Mouse (Mus musculus) adrenal gland, postnatal 36 days (tissue): ENCODE measurements around the gene Gm21970. TPM values are rescaled to one million over a fixed set of nuclear protein-coding genes. Genes with fewer than 3 reads are reported as not detected.
"Not testable (repeated sequence)": the region's sequence is repeated elsewhere in the genome, so short reads cannot be mapped to it uniquely, and the experiment has no call there.

Source experiments
- DNase-seq, 2 experiments: peaks; one replicate each; pipeline ENCODE4 v3.0.0; 2021; ENCODE audit warnings: mixed read lengths in 1 of 2
- total RNA-seq, 2 experiments: library from RNA; stranded (reverse); gene quantifications; 2 replicates each; pipeline ENCODE4 v1.2.3; 2021

The Gm21970 gene
- total RNA-seq, 2 experiments from 2014 or later, result not detected

DNA sequence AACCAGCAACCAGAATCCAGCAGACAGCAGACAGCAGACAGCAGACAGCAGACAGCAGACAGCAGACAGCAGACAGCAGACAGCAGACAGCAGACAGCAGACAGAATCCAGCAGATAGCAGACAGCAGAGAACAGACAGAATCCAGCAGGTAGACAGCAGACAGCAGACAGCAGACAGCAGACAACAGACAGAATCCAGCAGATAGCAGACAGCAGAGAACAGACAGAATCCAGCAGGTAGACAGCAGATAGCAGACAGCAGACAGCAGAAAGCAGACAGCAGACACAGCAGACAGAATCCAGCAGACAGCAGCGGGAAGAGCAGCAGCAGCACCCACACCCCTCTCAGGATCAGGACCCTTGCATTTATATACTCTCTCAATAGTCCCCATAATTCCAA, 47.1 kb downstream of the Gm21970 start:
- DNase-seq, result not testable (repeated sequence)

DNA sequence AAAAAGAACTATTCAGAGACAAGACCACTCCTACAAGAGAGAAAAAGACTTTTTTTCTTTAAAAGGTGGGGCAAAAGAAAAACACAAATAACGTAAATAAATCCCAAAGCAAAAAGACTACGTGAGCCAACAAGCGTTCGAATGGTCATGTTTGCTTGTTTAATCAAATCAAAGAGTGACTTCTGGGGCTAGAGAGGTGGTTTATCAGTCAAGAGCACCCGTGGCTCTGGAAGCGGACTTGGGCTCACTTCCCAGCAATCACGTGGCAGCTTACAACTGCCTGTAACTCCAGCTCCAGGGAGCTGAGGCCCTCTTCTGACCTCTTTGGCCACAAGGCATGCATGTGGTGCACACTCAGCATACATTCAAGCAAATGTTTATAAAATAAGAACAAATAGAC, 49.8 kb downstream of the Gm21970 start:
- DNase-seq, result peak; percentile 80 to 82

DNA sequence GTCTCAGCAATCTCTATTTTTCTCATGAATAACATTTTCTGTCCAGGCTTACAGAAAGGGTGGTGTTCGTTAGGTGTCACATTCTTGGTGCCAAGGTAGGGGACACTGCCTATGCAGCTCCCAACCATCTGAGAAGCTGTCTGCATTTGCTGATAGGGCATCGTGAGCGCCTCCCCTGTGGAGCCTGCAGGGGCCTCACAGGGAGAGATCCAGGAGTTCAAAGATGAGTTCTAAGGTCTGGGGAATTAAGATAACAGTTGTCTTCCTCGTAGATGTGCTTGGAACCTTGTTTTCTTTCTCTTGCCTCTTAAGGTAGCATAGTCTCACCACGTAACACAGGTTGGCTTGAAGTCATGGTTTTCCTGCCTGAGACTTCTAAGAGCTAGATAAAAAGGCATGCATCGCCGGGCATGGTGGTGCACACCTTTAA, 50.3 kb downstream of the Gm21970 start:
- no peak for DNase-seq

DNA sequence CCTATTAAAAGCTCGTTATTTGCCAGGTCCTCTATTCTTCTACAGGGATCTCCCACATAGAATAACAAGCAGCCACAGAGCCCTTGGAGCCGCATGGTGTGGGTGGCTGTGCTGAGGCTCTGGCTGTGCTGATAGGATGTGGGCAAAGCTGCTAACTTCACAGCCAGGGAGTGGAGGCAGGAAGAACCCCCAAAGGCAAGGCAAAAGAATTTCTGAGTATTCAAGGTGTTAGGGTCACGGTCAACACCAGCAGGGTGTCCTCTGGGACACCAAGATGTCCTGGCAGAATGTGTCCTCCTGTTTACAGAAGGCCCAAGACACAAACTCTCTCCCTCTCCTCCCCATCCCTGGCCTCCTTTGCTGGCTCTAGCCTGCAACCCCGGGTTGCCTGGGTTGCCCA, 50.9 kb downstream of the Gm21970 start:
- DNase-seq, result no peak

DNA sequence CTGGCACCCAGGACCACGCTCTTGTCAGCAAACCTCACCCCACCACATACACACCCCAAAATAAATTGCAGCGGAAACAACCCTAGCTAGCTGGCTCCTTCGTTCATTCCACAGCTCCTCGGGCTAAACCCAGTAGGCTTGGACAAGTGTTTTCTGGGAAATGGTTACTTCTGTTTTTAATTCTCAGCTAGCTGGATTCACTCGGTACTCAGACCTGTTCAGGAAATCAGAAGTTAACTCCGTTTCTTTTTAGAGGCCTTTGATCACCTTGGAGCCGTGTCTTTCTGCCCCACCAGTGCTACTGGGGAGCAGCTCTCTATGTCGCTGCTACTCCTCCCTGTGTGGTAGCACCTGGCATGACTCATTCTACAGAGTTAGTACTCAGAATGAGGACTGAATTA, 51.7 kb downstream of the Gm21970 start:
- DNase-seq, result no peak

DNA sequence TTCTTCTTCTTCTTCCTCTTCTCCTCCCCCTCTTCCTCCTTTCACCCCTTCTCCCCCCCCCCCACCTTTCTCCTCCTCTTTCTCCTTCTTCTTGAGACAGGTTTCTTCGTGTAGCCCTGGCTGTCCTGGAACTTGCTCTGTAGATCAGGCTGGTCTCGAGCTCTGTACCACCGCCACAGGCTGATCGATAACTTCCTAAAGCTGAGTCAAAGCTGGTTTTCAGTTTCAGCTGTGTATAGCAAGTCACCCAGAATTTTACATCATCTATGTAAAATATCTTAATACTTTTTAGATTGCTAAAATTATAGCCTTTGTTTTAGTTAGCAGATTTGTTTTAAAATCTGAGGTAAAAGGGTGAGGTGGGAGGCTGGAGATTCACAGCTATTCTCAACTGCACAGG, 53.3 kb downstream of the Gm21970 start:
- DNase-seq, result no peak

DNA sequence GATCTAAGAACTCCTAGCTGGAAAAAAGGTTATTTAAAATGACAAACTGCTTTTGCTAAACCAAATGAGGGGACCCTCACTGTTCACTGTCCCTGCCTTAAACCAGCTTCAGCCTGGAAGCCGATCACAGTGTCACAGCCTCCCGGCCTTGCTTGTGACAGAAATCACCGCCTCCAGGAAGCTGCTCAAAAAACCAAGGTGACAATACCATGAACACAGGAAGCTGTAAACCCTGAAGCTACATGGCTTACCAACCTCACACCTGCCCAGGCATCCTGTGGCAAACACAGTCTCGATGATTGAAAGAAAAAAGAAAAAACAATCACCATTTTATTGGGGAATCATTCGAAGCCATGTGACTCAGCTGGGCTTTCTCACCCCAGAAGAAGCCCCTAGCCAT, 54.0 kb downstream of the Gm21970 start:
- DNase-seq, result no peak

DNA sequence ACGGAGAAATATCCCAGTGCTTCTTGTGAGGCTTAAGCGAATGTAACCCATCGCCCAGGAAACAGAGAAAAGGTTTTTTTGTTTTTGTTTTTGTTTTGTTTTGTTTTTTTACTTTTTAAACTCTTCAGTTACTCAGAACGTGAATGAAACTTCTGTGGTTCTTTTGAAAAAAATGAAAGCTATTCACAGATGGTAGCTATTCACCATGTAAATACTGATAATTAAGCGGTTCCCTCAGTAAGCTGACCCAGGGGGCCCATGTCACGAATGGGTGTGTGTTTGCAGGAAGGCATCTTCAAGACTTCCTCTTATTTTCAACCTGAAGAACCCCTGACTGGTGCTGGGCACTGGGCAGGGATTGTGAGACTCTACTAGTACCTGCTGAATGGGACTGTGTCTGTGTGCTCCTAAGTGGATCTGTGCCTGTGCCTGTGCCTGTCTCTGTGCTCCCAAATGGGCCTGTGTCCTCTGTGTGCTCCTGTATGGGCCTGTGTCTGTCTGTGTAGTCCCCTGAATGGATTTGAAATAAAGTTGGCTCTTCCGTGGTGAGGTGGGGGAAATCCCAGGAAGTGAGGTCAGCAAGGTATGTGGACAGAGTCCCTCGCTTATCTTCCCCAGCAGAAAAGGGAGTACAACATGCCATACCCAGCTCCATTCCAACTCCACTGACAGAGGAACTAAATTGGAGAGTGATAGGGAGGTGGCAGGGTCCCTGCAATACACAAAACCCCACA, 55.4 kb downstream of the Gm21970 start:
- DNase-seq, result no peak

DNA sequence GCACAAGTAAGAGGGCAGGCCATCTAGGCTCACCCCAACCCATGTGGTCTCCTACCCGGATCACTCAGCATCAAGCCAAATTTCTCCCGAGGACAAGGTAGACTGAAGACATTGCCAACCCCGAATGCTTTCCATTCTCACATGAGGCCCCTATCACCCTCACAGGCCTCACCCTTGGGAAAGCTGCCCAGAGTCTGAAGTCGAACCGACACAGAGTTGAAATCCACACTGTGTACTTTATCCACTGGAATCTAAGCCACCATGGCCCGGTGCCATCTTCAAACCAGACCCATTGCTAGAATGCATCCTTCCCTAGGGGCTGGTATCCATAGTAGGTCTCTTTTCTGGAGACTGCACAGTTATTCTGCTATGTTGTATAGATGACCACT, 56.0 kb downstream of the Gm21970 start:
- DNase-seq, result peak in 1 of 2 experiments; percentile 45

DNA sequence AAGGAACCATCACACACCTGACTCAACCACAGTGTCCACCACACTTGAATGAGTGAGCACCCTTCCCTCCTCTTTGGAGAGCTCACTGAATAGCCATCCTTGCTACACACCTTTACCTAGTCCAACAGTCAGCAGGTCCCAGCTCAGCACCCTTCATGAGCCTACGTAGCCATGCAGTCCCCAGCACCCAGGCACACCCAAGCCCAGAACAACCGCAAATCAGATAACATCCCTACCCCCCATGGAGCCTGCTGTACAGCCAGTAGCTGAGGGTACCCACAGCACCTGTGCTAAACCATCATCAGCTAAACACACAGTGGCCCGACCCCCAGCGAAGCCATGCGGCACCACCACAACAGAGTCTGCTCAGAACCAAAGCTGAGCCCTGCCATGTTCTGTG, 56.6 kb downstream of the Gm21970 start:
- DNase-seq, result no peak

DNA sequence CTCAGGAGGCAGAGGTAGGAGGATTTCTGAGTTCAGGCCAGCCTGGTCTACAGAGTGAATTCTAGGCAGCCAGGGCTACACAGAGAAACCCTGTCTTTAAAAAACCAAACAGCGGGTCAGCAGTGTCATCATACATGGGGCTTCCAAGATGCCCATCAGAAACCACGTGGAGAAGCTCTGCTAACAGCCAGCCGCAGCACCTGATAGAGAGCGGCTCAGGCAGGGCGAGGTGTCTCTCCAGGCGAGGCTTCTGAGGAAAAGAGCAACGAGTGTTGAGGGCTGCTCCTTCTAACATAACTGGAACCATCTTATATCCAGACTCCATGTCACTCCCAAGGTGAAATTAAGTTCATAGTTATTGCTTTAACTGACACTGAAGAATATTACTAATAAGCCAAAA, 57.4 kb downstream of the Gm21970 start:
- DNase-seq, result no peak

DNA sequence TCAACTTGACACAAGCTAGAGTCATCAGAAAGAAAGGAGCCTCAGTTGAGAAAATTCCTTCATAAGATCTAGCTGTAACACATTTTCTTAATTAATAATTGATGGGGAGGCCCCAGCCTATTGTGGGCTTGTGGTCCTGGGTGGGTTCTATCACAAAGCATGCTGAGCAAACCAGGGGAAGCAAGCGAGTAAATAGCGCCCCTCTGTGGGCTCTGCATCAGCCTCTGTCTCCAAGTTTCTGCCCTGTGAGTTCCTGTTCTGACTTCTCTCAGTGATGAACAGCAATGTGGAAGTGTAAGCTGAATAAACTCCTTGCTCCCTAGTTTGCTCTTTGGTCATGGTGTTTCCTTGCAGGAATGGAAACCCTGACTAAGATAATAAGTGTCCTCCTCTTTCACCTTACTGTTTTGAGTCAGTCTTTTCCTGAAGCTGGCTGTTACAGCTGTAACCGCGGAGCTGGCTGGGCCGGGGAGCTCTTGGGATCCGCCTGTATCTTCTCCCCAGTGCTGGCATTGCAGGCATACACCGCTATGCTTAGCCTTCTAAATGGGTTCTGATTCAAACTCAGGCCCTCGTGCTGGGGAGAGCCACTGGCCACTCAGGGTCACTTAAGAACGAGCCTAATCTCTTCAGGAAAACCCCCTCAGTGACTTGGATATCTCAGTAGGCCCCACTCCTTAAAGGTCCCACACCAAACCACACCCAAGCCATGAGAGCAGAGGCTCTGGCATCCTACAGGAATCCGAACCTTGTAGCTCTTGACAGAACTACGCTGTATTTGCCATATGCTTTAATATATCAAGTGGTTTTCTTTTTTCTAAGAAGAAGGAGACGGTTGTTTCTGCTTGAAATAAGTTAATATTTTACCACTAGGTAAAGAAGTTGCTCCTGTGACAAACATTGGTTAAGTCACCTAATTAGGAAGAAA, 58.9 kb downstream of the Gm21970 start:
- DNase-seq, result no peak

DNA sequence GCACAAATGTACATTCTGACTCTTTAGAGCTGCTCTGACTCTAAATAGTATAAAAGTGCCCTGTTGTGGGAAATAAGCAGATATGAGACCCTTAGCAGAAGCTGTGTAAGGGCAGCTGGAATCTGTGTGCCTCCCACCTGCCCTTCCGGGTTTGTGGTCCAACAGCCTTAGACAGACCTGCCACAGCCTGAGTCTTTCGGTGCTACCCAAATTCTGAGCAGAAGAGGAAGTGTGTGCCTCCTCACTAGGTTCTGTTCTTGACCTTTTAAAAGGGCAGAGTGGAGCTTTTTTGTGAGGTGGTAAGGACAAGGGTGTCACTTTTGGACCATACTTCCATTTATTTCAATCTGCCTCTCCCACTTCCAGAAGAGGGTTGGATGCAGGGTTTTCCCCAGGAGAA, 60.4 kb downstream of the Gm21970 start:
- no peak for DNase-seq

DNA sequence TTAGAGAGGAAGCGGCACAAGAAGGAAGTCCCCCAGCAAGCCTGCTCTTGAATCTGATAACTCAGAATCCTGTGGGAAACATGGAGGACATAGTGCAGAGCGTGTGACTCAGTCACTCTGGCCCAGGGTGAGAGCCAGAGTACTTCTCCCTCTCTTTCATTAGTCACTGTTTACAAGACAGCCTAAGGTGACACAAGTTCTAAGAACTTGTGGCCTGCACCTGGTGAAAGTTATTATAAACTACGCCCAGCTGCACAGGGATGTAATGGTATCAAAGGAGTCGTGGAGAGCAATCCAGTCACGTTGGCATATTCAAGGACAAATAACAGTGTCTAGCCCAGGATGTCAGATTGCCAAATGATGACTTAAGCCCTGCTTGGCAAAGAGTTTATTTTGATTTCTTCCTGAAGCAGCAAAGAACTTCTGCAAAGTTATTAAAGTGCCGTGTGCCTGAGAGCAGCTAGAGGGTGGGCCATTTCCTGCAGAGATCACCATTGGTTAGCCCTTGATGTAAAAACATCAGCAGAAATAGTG, 60.9 kb downstream of the Gm21970 start:
- DNase-seq, result peak; percentile 39 to 64

DNA sequence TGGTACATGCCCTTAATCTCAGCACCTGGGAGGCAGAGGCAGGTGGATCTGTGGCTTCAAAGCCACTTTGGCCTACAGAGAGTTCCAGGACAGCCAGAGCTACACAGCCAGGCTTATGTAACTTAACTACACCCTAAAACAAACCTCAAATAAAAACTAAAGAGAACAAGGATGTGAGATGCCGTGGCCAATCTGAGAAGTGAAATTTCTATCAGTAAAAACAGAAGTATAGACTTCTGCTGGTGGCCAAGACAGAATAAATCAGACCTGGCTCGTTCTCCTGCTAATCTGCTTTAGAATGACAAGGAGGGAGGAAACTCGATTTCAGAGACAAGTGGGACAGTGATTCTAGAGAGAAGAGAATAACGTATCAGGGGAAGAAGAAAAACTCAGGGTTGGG, 64.3 kb downstream of the Gm21970 start:
- DNase-seq, result no peak

DNA sequence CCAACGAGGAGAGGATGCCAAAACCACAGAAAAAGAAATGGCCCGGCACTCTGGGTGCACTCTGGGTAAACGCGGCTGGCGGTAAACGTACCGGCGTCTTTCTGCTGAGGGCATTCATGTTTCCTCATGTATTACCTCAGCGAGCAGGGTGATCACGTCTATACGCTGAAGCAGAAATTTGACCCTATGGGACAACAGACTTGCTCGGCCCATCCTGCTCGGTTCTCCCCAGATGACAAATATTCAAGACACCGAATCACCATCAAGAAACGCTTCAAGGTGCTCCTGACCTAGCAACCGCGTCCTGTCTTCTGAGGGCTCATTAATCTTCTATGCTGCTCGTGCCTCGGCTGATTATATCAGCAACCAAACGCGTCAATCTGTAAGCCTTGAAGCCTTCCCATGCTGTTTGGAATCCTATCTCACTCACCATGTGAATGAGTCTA, 66.8 kb downstream of the Gm21970 start:
- DNase-seq, result no peak

DNA sequence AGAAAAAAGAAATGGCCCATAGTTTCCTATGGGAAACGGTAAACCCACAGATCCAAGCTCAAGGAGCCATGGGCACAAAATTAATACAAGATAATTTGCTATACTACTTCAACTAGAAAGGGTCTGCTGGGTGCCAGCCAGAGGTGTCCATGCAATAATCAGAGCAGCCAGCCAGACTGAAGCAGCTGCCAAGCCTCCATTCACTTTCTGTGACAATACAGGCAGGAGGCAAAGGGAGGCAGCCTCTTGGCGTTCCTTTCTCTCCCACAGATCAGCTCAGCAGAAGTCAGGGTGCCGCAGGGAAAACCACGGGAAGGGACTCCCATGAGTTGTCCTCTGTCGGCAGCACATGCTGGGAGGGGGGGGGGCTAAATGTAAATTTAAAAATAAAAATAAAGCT, 67.5 kb downstream of the Gm21970 start:
- DNase-seq, result peak; percentile 35 to 47

DNA sequence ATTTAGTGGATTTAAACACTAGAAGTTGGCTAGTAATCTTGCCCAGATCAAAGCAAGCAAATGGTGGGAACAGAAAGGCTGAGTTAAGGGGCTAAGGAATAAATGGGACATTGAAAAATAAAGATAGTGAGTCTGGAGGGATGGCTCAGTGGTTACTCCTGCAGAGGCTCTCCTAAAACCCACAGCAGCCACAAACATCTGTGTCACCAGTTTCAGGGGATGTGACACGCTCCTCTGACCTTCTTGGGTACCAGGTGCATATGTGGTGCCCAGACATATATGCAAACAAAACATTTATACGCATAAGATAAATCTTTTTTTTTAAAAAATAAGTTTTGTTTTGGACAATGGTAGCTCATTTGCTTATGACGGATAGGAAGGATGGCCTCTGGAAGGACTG, 67.9 kb downstream of the Gm21970 start:
- DNase-seq, result no peak

DNA sequence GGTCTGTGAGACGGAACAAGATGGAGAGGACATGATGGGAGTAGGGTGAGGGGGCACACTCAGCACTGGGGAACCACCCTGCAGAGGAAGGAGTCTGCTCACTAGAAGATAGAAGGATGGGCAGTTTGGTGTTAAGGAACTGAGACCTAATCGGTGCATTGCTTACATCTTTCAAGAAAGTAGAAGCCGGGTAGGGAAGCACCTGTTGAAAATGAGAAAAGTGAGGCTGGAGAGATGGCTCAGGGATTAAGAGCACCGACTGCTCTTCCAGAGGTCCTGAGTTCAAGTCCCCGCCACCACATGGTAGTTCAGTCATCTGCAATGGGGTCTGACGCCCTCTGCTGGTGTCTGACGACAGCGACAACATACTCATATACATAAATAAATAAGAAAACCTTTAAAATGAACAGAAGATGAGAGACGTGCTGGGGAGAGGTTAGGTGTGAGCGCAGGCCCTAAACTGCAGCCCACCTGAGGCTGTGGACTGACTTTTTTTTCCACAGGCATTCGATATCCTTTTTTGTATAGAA, 68.4 kb downstream of the Gm21970 start:
- DNase-seq, result peak; percentile 27 to 39

DNA sequence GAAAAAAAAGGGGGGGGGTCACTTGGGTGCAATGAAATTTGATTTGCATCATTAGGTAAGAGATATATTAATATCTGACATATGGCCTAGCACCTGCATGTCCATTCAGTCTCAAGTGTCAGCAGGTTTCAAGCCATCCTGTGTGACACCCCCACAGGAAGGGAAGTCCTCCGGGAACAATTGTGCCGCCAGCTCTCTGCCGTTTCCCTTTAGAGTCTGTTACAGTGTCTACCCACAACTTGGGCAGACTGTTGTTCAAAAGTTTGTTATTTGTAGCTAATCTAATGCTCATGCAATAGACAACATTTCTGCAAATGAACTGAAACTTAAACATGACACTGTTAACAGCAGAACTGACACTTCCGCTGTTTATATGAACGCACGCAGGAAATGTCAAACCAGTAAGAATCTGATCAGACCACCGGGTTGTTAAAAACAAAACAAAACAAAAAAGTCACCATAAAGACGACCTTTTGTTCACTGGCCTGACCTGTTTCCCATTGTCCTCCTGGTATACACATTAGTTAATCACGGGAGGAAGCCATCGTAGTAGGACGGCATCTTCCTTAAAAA, 69.6 kb downstream of the Gm21970 start:
- peak in 1 of 2 experiments; percentile 14 for DNase-seq

DNA sequence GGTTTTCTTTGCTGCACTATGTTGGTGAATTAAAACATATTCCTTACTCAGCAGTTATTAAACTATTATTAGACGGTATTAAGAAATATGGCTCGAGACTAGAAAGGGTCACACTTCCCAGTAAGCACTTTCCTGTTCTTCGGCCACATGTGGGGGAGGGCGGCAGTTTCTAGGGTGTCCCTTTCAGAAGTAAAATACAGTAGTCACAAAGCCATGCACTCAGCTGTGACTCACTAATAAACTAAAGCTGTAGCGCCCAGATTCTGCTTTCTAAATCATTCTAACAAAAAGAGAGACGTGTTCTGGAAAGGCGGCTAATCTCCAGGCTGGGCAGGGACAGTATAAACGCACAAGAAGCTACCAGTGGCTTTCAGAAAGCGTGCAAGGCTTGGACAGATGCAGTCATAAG, 70.3 kb downstream of the Gm21970 start:
- peak; percentile 31 to 59 for DNase-seq

DNA sequence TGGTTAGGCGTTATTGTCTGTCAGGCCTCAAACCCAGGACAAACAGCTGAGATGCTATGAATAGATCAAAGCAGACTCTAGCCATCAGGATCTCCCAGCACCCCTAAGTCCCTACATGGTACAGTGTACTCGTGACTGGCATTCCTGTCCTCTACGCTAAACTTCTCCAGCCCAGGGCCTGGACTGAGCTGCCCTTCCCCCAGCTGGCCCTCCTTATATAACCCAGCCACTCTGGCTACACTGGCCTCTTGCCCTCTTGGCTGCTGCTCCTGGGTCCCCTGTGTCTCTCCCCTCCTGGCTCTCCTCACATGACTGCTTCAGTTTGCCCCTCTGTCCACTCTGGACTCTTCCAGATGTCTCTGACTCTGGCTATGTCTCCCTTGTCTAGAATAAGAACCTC, 71.1 kb downstream of the Gm21970 start:
- peak; percentile 19 to 57 for DNase-seq
